Mouse (Mus musculus): ENCODE measurements around the gene 0610030E20Rik. TPM values are rescaled to one million over a fixed set of nuclear protein-coding genes. Genes with fewer than 3 reads are reported as not detected.

The 0610030E20Rik gene
- polyA plus RNA-seq, 1 experiment: 1.3 TPM

GRCm38 (mm10) chr6:72345074-72345567, 2.0 kb upstream of the 0610030E20Rik start, which contains the start of gene Usp39:
TSS of gene Usp39 (minus strand) at chr6:72345184.
- Histone ChIP-seq H3K27me3 (ENCODE audit: control insufficient read depth) (no peaks in the 10 kb centered on the region), H3K4me1 (ENCODE audit: control insufficient read depth) (peaks cover 78% of the 10 kb centered on the region), H3K9me3 (ENCODE audit: control insufficient read depth, low read length) (no peaks in the 10 kb centered on the region), H3K36me3 (ENCODE audit: control insufficient read depth) (peaks cover 54% of the 10 kb centered on the region), H3K4me3 (replicated peaks) (peak within 1 kb of the TSS; percentile 96)
- TF ChIP-seq TAL1 (IDR thresholded peaks at IDR 0.05; ENCODE audit: low read length) (no peak), GATA1 (IDR thresholded peaks at IDR 0.05; ENCODE audit: low read length) (no peak)

- Histone ChIP-seq H3K4me1 (ENCODE audit: control insufficient read depth) (peaks cover 80% of the 10 kb centered on the region), H3K27me3 (ENCODE audit: control insufficient read depth) (no peaks in the 10 kb centered on the region), H3K4me3 (replicated peaks) (peak overlapping the region; percentile 96), H3K9me3 (ENCODE audit: control insufficient read depth, low read length) (no peaks in the 10 kb centered on the region), H3K36me3 (ENCODE audit: control insufficient read depth) (peaks cover 54% of the 10 kb centered on the region)
- TF ChIP-seq TAL1 (IDR thresholded peaks at IDR 0.05; ENCODE audit: low read length): no peak
- no peak for TF ChIP-seq GATA1 (IDR thresholded peaks at IDR 0.05; ENCODE audit: low read length)
These were observed 1.5 kb upstream of the 0610030E20Rik start for GRCm38 (mm10) chr6:72345633-72346032.

GRCm38 (mm10) chr6:72346261-72346660, 856 bp upstream of the 0610030E20Rik start:
- Histone ChIP-seq H3K4me1 (ENCODE audit: control insufficient read depth) (peaks cover 81% of the 10 kb centered on the region), H3K4me3 (replicated peaks) (peak overlapping the region; percentile 96), H3K36me3 (ENCODE audit: control insufficient read depth) (peaks cover 54% of the 10 kb centered on the region), H3K27me3 (ENCODE audit: control insufficient read depth) (no peaks in the 10 kb centered on the region), H3K9me3 (ENCODE audit: control insufficient read depth, low read length) (no peaks in the 10 kb centered on the region)
- no peak for TF ChIP-seq GATA1 (IDR thresholded peaks at IDR 0.05; ENCODE audit: low read length)
- no peak for TF ChIP-seq TAL1 (IDR thresholded peaks at IDR 0.05; ENCODE audit: low read length)

GRCm38 (mm10) chr6:72348411-72348810, 1.3 kb downstream of the 0610030E20Rik start:
- Histone ChIP-seq H3K27me3 (ENCODE audit: control insufficient read depth) (peaks cover 8% of the 10 kb centered on the region), H3K9me3 (ENCODE audit: control insufficient read depth, low read length) (no peaks in the 10 kb centered on the region), H3K36me3 (ENCODE audit: control insufficient read depth) (peaks cover 45% of the 10 kb centered on the region), H3K4me3 (replicated peaks) (peak overlapping the region; percentile 96), H3K4me1 (ENCODE audit: control insufficient read depth) (peaks cover 80% of the 10 kb centered on the region)
- TF ChIP-seq GATA1 (IDR thresholded peaks at IDR 0.05; ENCODE audit: low read length): no peak
- no peak for TF ChIP-seq TAL1 (IDR thresholded peaks at IDR 0.05; ENCODE audit: low read length)

GRCm38 (mm10) chr6:72350214-72350613, 3.1 kb downstream of the 0610030E20Rik start:
- H3K4me1 ChIP-seq (ENCODE audit: control insufficient read depth): peaks cover 72% of the 10 kb centered on the region
- no peak overlapping the region for H3K4me3 ChIP-seq (replicated peaks)
- peaks cover 26% of the 10 kb centered on the region for H3K27me3 ChIP-seq (ENCODE audit: control insufficient read depth)
- peaks cover 5% of the 10 kb centered on the region; the same call in 1 of the 2 replicates for H3K9me3 ChIP-seq (ENCODE audit: control insufficient read depth, low read length)
- H3K36me3 ChIP-seq (ENCODE audit: control insufficient read depth): peaks cover 48% of the 10 kb centered on the region
- TF ChIP-seq TAL1 (IDR thresholded peaks at IDR 0.05; ENCODE audit: low read length) (no peak), GATA1 (IDR thresholded peaks at IDR 0.05; ENCODE audit: low read length) (no peak)

GRCm38 (mm10) chr6:72352636-72353405, 5.7 kb downstream of the 0610030E20Rik start:
- Histone ChIP-seq H3K27me3 (ENCODE audit: control insufficient read depth) (peaks cover 47% of the 10 kb centered on the region), H3K9me3 (ENCODE audit: control insufficient read depth, low read length) (peaks cover 12% of the 10 kb centered on the region; the same call in 1 of the 2 replicates), H3K36me3 (ENCODE audit: control insufficient read depth) (peaks cover 65% of the 10 kb centered on the region), H3K4me1 (ENCODE audit: control insufficient read depth) (peaks cover 73% of the 10 kb centered on the region), H3K4me3 (replicated peaks) (no peak overlapping the region)
- TF ChIP-seq TAL1 (IDR thresholded peaks at IDR 0.05; ENCODE audit: low read length) (no peak), GATA1 (IDR thresholded peaks at IDR 0.05; ENCODE audit: low read length) (no peak)

GRCm38 (mm10) chr6:72354025-72354424, 6.9 kb downstream of the 0610030E20Rik start:
- peaks cover 47% of the 10 kb centered on the region for H3K27me3 ChIP-seq (ENCODE audit: control insufficient read depth)
- H3K4me1 ChIP-seq (ENCODE audit: control insufficient read depth): peaks cover 73% of the 10 kb centered on the region
- H3K4me3 ChIP-seq (replicated peaks): no peak overlapping the region
- H3K36me3 ChIP-seq (ENCODE audit: control insufficient read depth): peaks cover 67% of the 10 kb centered on the region
- peaks cover 12% of the 10 kb centered on the region; the same call in 1 of the 2 replicates for H3K9me3 ChIP-seq (ENCODE audit: control insufficient read depth, low read length)
- TF ChIP-seq GATA1 (IDR thresholded peaks at IDR 0.05; ENCODE audit: low read length): no peak
- no peak for TF ChIP-seq TAL1 (IDR thresholded peaks at IDR 0.05; ENCODE audit: low read length)

- Histone ChIP-seq H3K4me1 (ENCODE audit: control insufficient read depth) (peaks cover 74% of the 10 kb centered on the region), H3K36me3 (ENCODE audit: control insufficient read depth) (peaks cover 67% of the 10 kb centered on the region), H3K4me3 (replicated peaks) (peak within 1 kb of the TSS; percentile 58)
These were observed 8.2 kb downstream of the 0610030E20Rik start, which contains the start of gene Tmem150a for GRCm38 (mm10) chr6:72355066-72355911. TSS of gene Tmem150a (plus strand) at chr6:72355447.

More at GRCm38 (mm10) chr6:72355066-72355911, 8.2 kb downstream of the 0610030E20Rik start, which contains the start of gene Tmem150a:
- TF ChIP-seq GATA1 (IDR thresholded peaks at IDR 0.05; ENCODE audit: low read length): no peak
- TF ChIP-seq TAL1 (IDR thresholded peaks at IDR 0.05; ENCODE audit: low read length): no peak
- Histone ChIP-seq H3K27me3 (ENCODE audit: control insufficient read depth) (peaks cover 47% of the 10 kb centered on the region), H3K9me3 (ENCODE audit: control insufficient read depth, low read length) (peaks cover 12% of the 10 kb centered on the region; the same call in 1 of the 2 replicates)
